8 mouse cellular contexts compared by ENCODE assay signal in genomic region chr10:94905689-94906473, GRCm38 (mm10). TPM values are rescaled to one million over a fixed set of nuclear protein-coding genes. Genes with fewer than 3 reads are reported as not detected.
DNase-seq lines count a peak whose midpoint lies in the region; ATAC-seq and TF ChIP-seq lines count a peak whose summit lies in the region.
"Had no signal": no experiment of that assay in that cellular context is flagged by ENCODE, and none has a peak within 500 bp of the region (broad histone marks: within the 10 kb centered on the region; RNA-seq: fewer than 3 reads in every experiment).

No protein-coding gene starts in this region.

- H3K4me2 ChIP-seq in midbrain, embryonic 12.5 days (replicated peaks): peak overlapping the region; percentile 47

- 39% methylated on average over 21 of the region's 21 CpGs for WGBS in forebrain, embryonic 10.5 days
- WGBS in midbrain, embryonic 12.5 days: 33% methylated on average over 21 of the region's 21 CpGs

- no peak overlapping the region for H3K27ac ChIP-seq in ES-E14 (ENCODE audit: insufficient read depth, low read depth, low read length, poor library complexity, severe bottlenecking)
- peak overlapping the region; percentile 65 for H3K27ac ChIP-seq in forebrain, embryonic 10.5 days
- H3K27ac ChIP-seq in midbrain, embryonic 12.5 days (replicated peaks): peak overlapping the region; percentile 78

- in situ Hi-C loops in ES-E14 (cut with MboI; ENCODE audit: low sequenced_read_pairs in 2 of 2, unreplicated experiment in 2 of 2): no loop called here

- H3K4me1 ChIP-seq in ES-E14 (ENCODE audit: control insufficient read depth in 2 of 2, insufficient read depth in 2 of 2, low read length in 2 of 2, poor library complexity in 1 of 2): peaks cover 0 to 2% of the 10 kb centered on the region in 2 experiments; a peak in 1 of 4 replicates
- peaks cover 23% of the 10 kb centered on the region for H3K4me1 ChIP-seq in forebrain, embryonic 10.5 days
- peaks cover 22% of the 10 kb centered on the region for H3K4me1 ChIP-seq in midbrain, embryonic 12.5 days

- peaks cover 10% of the 10 kb centered on the region; the same call in 1 of the 2 replicates for H3K27me3 ChIP-seq in forebrain, embryonic 10.5 days (ENCODE audit: poor library complexity, severe bottlenecking)
- 0 out of 2 replicates have a peak, but pooled peaks cover 3% of the 10 kb centered on the region for H3K27me3 ChIP-seq in midbrain, embryonic 12.5 days
- H3K27me3 ChIP-seq: megakaryocyte, embryonic 14.5 days had no signal

- H3K4me3 ChIP-seq in ES-E14 (ENCODE audit: insufficient read depth in 1 of 2, low read depth in 1 of 2, low read length in 2 of 2, poor library complexity in 1 of 2, severe bottlenecking in 1 of 2): no peak overlapping the region
- H3K4me3 ChIP-seq in forebrain, embryonic 10.5 days: peak overlapping the region; percentile 33
- peak overlapping the region; percentile 15; the same call in 1 of the 2 replicates for H3K4me3 ChIP-seq in midbrain, embryonic 12.5 days
- H3K4me3 ChIP-seq: megakaryocyte, embryonic 14.5 days had no signal

- DNase-seq in ES-E14 (ENCODE audit: low read depth, low spot score): peak; percentile 34
- DNase-seq in adrenal gland, postnatal 36 days: peak; percentile 32 to 46
- DNase-seq in forebrain, embryonic 10.5 days (ENCODE audit: extremely low spot score, low spot score): peak; percentile 71
- peak; percentile 80 for DNase-seq in layer of hippocampus, adult 11-12 months (ENCODE audit: low spot score)
- DNase-seq in liver: no peak

- no peak overlapping the region for H3K9ac ChIP-seq in ES-E14 (ENCODE audit: insufficient read depth, low read depth, low read length, poor library complexity, severe bottlenecking)
- H3K9ac ChIP-seq in midbrain, embryonic 12.5 days (replicated peaks): peak overlapping the region; percentile 37; the same call in 1 of the 2 replicates

- no peaks in the 10 kb centered on the region for H3K36me3 ChIP-seq in ES-E14 (ENCODE audit: control insufficient read depth, insufficient read depth, low read length, poor library complexity, severe bottlenecking)
- H3K36me3 ChIP-seq in forebrain, embryonic 10.5 days (replicated peaks): 0 out of 2 replicates have a peak, but pooled peaks cover 2% of the 10 kb centered on the region
- no peaks in the 10 kb centered on the region for H3K36me3 ChIP-seq in midbrain, embryonic 12.5 days

- H3K9me3 ChIP-seq in ES-E14 (ENCODE audit: control insufficient read depth, insufficient read depth, low read depth, low read length): no peaks in the 10 kb centered on the region
- no peaks in the 10 kb centered on the region for H3K9me3 ChIP-seq in forebrain, embryonic 10.5 days
- no peaks in the 10 kb centered on the region for H3K9me3 ChIP-seq in midbrain, embryonic 12.5 days
- H3K9me3 ChIP-seq: megakaryocyte, embryonic 14.5 days had no signal

- ATAC-seq in midbrain, embryonic 12.5 days (ENCODE audit: low FRiP score, low read depth): peak; percentile 92
- no peak for ATAC-seq in activated CD4-positive, CD25-positive, alpha-beta regulatory T cell, adult 4 months

TF ChIP-seq in ES-E14, 5 proteins besides CTCF, POLR2A, EP300 and RAD21:
- TF ChIP-seq ZNF384 (IDR thresholded peaks at IDR 0.05; ENCODE audit: low read depth, low read length): no peak
- no peak for TF ChIP-seq ZC3H11A (IDR thresholded peaks at IDR 0.05; ENCODE audit: borderline replicate concordance, low read depth, low read length)
- TF ChIP-seq HCFC1 (IDR thresholded peaks at IDR 0.05; ENCODE audit: borderline replicate concordance, insufficient read depth, low read length): no peak
- TF ChIP-seq MAFK (IDR thresholded peaks at IDR 0.05; ENCODE audit: insufficient read depth, low read depth, low read length): no peak
- no peak for TF ChIP-seq CHD2 (IDR thresholded peaks at IDR 0.05; ENCODE audit: low read depth, low read length)
TF ChIP-seq in ES-E14: peak in this region for 0.

RNA-seq across cellular contexts. Expression of gene Plxnc1, which starts 38.8 kb away (rescaled TPM):
- 1.1 and 1.6 TPM in 2 replicates for total RNA-seq in ES-E14 (2012; rRNA removed)
- total RNA-seq in adrenal gland, postnatal 36 days (2021): 1 to 10 TPM; 2.1 to 9.0 TPM
- polyA plus RNA-seq in forebrain, embryonic 10.5 days (2016; fragmentation: Nextera tagmentation; extraction: Ambion mirVana): 1.8 and 2.1 TPM in 2 replicates
- 6.8 and 7.0 TPM in 2 replicates for polyA plus RNA-seq in midbrain, embryonic 12.5 days (2016; fragmentation: Nextera tagmentation; extraction: Ambion mirVana)
- 10 to 100 TPM; 21.2 to 26.3 TPM for polyA plus RNA-seq in activated CD4-positive, CD25-positive, alpha-beta regulatory T cell, adult 4 months (2017; shearing (Covaris generic))

Comparison
In these comparisons a context has a peak if more than half of its experiments do, and no peak if none do; other contexts are left out.
1. H3K4me3 ChIP-seq: peak in forebrain, embryonic 10.5 days (single experiment) and midbrain, embryonic 12.5 days (single experiment); none in ES-E14 (0 of 2).